Mouse (Mus musculus): ENCODE measurements around the gene Alb. TPM values are rescaled to one million over a fixed set of nuclear protein-coding genes. Genes with fewer than 3 reads are reported as not detected.
A peak's percentile ranks its signal among the peaks of the same experiment; 100 is the strongest.

Gene Alb
- polyA plus RNA-seq, 1 experiment from 2014 or later: 224 TPM

DNA sequence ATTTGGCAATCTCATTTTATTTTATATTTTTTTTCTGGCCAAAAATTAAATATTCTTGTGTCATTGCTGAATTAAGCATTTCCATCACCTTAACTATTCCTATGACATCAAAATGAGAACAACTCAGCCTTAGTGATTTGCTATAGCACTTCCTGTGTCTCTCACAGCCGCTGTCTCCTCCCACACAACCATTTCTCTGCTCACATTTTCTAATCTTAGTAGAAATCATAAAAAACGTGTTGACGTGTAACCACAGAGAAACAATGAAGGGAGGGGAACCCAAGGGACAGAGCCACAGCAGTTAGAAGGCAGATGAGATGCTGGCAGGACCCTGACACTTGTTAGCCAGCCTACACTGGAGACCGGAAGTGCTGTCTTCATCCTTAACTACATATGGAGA lies 8.0 kb upstream of the Alb start:
- H3K4me2 ChIP-seq (ENCODE audit: low read depth, low read length): no peak overlapping the region
- ATAC-seq (ENCODE audit: insufficient read depth, low FRiP score): no peak
- no peaks in the 10 kb centered on the region for H3K9me3 ChIP-seq (replicated peaks; ENCODE audit: control insufficient read depth, low read length)
- no peaks in the 10 kb centered on the region for H3K27me3 ChIP-seq (ENCODE audit: control insufficient read depth, insufficient read depth, low read length)
- H3K4me3 ChIP-seq (replicated peaks; ENCODE audit: low read length): no peak overlapping the region
- no peak overlapping the region for H3K9ac ChIP-seq (ENCODE audit: low read length)
- no peak overlapping the region for H3K27ac ChIP-seq (ENCODE audit: low read length)
- WGBS: 67% methylated on average over 4 of the region's 4 CpGs
- H3K4me1 ChIP-seq (ENCODE audit: control insufficient read depth, insufficient read depth, low read length): no peaks in the 10 kb centered on the region
- no peaks in the 10 kb centered on the region for H3K36me3 ChIP-seq (ENCODE audit: control insufficient read depth, insufficient read depth, low read length)

DNA sequence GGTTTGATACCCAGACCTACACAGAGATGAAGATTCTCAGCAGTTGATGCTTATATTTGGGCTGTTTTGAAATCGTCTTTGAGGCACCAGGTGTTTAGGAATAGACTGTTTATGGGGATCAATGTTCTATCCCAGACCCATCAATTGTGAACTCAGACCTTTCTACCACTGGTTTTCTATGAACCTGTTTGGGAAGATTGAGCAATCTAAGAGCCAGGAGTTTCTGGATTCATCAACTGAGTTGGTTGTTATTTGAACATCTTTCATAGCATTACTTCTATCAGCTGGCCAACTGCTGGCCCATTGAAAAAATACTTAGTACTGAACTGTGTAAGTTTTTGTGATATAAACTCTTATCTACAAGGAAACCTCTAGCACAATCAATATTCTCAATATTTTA lies 3.5 kb upstream of the Alb start:
- Histone ChIP-seq H3K4me3 (replicated peaks; ENCODE audit: low read length) (no peak overlapping the region), H3K27me3 (ENCODE audit: control insufficient read depth, insufficient read depth, low read length) (no peaks in the 10 kb centered on the region), H3K9me3 (replicated peaks; ENCODE audit: control insufficient read depth, low read length) (no peaks in the 10 kb centered on the region), H3K4me2 (ENCODE audit: low read depth, low read length) (no peak overlapping the region), H3K27ac (ENCODE audit: low read length) (no peak overlapping the region), H3K4me1 (ENCODE audit: control insufficient read depth, insufficient read depth, low read length) (no peaks in the 10 kb centered on the region), H3K36me3 (ENCODE audit: control insufficient read depth, insufficient read depth, low read length) (no peaks in the 10 kb centered on the region), H3K9ac (ENCODE audit: low read length) (no peak overlapping the region)
- no peak for ATAC-seq (ENCODE audit: insufficient read depth, low FRiP score)
- WGBS: 75% methylated on average over 1 of the region's 1 CpGs

DNA sequence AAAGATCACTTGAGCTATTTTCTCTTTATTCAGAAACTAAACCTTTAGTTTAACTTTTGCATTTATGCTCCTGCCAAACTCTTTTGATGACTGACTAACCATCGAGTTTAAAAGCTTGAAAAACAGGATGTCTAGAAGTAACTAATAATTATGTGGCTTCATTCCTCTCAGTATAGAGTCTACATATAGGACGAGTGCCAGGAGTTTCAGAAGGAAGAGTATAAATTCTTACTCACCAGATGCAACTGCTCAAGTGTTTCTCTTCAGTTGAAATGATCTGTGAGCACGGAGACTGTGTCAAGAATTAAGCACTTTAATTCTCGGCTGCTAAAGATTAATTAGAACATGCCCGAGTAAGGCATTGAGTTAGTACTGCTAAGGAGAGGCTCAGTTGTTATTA lies 2.0 kb upstream of the Alb start:
- H3K4me3 ChIP-seq (replicated peaks; ENCODE audit: low read length): no peak overlapping the region
- H3K9ac ChIP-seq (ENCODE audit: low read length): no peak overlapping the region
- WGBS: 37% methylated on average over 5 of the region's 5 CpGs
- peak; percentile 47; the same call in 1 of the 2 replicates for ATAC-seq (ENCODE audit: insufficient read depth, low FRiP score)
- H3K4me1 ChIP-seq (ENCODE audit: control insufficient read depth, insufficient read depth, low read length): no peaks in the 10 kb centered on the region
- H3K27me3 ChIP-seq (ENCODE audit: control insufficient read depth, insufficient read depth, low read length): no peaks in the 10 kb centered on the region
- H3K4me2 ChIP-seq (ENCODE audit: low read depth, low read length): peak overlapping the region; percentile 23; the same call in 1 of the 2 replicates
- no peaks in the 10 kb centered on the region for H3K9me3 ChIP-seq (replicated peaks; ENCODE audit: control insufficient read depth, low read length)
- H3K36me3 ChIP-seq (ENCODE audit: control insufficient read depth, insufficient read depth, low read length): no peaks in the 10 kb centered on the region
- H3K27ac ChIP-seq (ENCODE audit: low read length): no peak overlapping the region

DNA sequence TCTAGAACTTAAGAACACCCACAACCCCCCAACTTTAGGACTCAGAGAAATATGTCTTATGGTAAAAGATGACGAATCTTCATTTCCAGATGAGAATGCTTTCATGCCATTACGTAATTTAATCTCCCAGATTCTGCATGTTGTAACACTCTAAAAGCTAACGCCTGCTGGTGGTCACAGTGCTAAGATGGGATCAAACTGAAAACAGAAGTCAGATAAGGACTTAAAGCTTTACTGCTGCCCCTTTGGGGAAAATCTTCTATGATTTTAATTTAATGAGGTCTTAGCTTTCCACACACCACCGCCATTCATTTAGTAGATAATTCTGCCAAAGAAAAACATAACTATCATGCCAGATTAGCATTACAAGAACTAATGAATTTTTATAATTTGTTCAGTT lies 6.1 kb downstream of the Alb start:
- H3K27me3 ChIP-seq (ENCODE audit: control insufficient read depth, insufficient read depth, low read length): no peaks in the 10 kb centered on the region
- no peak for ATAC-seq (ENCODE audit: insufficient read depth, low FRiP score)
- peaks cover 2% of the 10 kb centered on the region; the same call in 1 of the 2 replicates for H3K4me1 ChIP-seq (ENCODE audit: control insufficient read depth, insufficient read depth, low read length)
- H3K9ac ChIP-seq (ENCODE audit: low read length): no peak overlapping the region
- H3K4me2 ChIP-seq (ENCODE audit: low read depth, low read length): no peak overlapping the region
- H3K36me3 ChIP-seq (ENCODE audit: control insufficient read depth, insufficient read depth, low read length): no peaks in the 10 kb centered on the region
- H3K27ac ChIP-seq (ENCODE audit: low read length): no peak overlapping the region
- 65% methylated on average over 4 of the region's 4 CpGs for WGBS
- no peak overlapping the region for H3K4me3 ChIP-seq (replicated peaks; ENCODE audit: low read length)
- no peaks in the 10 kb centered on the region for H3K9me3 ChIP-seq (replicated peaks; ENCODE audit: control insufficient read depth, low read length)

DNA sequence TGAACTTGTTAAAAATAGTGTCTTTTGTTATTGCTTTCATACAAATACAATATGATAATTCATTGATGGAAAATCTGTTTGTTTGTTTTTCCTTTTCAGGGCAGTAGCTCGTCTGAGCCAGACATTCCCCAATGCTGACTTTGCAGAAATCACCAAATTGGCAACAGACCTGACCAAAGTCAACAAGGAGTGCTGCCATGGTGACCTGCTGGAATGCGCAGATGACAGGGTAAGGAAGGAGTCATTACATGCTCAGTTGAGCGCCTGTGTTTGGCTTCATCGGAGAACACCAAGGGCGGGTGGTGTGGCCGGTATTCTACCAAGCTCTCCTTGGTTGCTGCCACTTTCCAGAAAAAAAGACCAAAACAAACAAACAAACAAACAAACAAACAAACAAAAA lies 6.5 kb downstream of the Alb start:
- H3K27ac ChIP-seq (ENCODE audit: low read length): no peak overlapping the region
- ATAC-seq (ENCODE audit: insufficient read depth, low FRiP score): no peak
- WGBS: 60% methylated on average over 6 of the region's 6 CpGs

DNA sequence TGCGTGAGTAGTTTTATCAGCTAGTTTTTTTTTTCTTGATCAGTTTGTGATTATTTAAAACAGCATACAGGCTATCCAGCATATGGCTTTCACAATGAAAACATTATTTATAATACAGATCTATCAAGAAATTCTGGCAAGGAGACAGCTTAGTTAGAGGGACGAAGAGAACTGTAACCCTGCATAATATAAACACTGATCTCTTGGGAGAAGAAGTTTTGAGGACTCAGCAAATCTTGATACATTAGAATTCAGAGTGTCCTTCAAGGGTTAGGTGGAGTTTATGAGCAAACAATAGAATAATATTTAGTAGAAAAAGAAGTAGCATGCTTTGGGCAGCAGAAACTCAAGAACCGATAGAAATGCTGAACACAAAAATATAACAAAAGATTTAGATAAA lies 10.1 kb downstream of the Alb start:
- WGBS: 65% methylated on average over 3 of the region's 3 CpGs
- Histone ChIP-seq H3K36me3 (ENCODE audit: control insufficient read depth, insufficient read depth, low read length) (no peaks in the 10 kb centered on the region), H3K9ac (ENCODE audit: low read length) (no peak overlapping the region), H3K27ac (ENCODE audit: low read length) (no peak overlapping the region), H3K4me1 (ENCODE audit: control insufficient read depth, insufficient read depth, low read length) (peaks cover 2% of the 10 kb centered on the region; the same call in 1 of the 2 replicates), H3K9me3 (replicated peaks; ENCODE audit: control insufficient read depth, low read length) (no peaks in the 10 kb centered on the region), H3K4me3 (replicated peaks; ENCODE audit: low read length) (no peak overlapping the region), H3K4me2 (ENCODE audit: low read depth, low read length) (no peak overlapping the region), H3K27me3 (ENCODE audit: control insufficient read depth, insufficient read depth, low read length) (no peaks in the 10 kb centered on the region)
- no peak for ATAC-seq (ENCODE audit: insufficient read depth, low FRiP score)

More for the DNA sequence above, 6.5 kb downstream of the Alb start:
- H3K36me3 ChIP-seq (ENCODE audit: control insufficient read depth, insufficient read depth, low read length): no peaks in the 10 kb centered on the region
- H3K9me3 ChIP-seq (replicated peaks; ENCODE audit: control insufficient read depth, low read length): no peaks in the 10 kb centered on the region
- H3K9ac ChIP-seq (ENCODE audit: low read length): no peak overlapping the region
- no peaks in the 10 kb centered on the region for H3K27me3 ChIP-seq (ENCODE audit: control insufficient read depth, insufficient read depth, low read length)
- no peak overlapping the region for H3K4me2 ChIP-seq (ENCODE audit: low read depth, low read length)
- H3K4me1 ChIP-seq (ENCODE audit: control insufficient read depth, insufficient read depth, low read length): peaks cover 2% of the 10 kb centered on the region; the same call in 1 of the 2 replicates
- H3K4me3 ChIP-seq (replicated peaks; ENCODE audit: low read length): no peak overlapping the region

DNA sequence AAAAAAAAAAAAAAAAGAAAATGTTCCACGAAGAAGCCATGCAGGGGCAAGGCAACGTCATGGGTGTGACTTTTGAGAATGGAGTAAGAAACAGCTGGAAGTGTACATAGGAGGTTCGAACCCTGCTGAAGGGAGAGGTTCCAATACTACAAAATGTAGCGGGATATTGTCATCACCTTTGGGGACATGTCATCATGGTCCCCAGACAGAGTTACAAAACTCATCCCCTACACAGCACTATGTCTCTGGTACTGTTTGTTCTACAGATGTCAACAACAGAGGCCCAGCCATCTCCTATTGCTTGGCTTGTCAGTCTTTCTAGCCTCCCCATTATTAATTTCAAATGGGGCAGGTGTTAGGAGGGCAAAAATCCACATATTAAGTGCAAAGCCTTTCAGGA lies 13.2 kb downstream of the Alb start:
- no peak for ATAC-seq (ENCODE audit: insufficient read depth, low FRiP score)
- H3K4me2 ChIP-seq (ENCODE audit: low read depth, low read length): no peak overlapping the region

DNA sequence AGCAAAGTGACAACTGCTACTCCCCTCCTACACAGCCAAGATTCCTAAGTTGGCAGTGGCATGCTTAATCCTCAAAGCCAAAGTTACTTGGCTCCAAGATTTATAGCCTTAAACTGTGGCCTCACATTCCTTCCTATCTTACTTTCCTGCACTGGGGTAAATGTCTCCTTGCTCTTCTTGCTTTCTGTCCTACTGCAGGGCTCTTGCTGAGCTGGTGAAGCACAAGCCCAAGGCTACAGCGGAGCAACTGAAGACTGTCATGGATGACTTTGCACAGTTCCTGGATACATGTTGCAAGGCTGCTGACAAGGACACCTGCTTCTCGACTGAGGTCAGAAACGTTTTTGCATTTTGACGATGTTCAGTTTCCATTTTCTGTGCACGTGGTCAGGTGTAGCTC lies 13.7 kb downstream of the Alb start:
- Histone ChIP-seq H3K9ac (ENCODE audit: low read length) (no peak overlapping the region), H3K36me3 (ENCODE audit: control insufficient read depth, insufficient read depth, low read length) (no peaks in the 10 kb centered on the region), H3K9me3 (replicated peaks; ENCODE audit: control insufficient read depth, low read length) (no peaks in the 10 kb centered on the region), H3K4me3 (replicated peaks; ENCODE audit: low read length) (no peak overlapping the region), H3K27ac (ENCODE audit: low read length) (no peak overlapping the region), H3K27me3 (ENCODE audit: control insufficient read depth, insufficient read depth, low read length) (no peaks in the 10 kb centered on the region), H3K4me1 (ENCODE audit: control insufficient read depth, insufficient read depth, low read length) (no peaks in the 10 kb centered on the region), H3K4me2 (ENCODE audit: low read depth, low read length) (no peak overlapping the region)
- WGBS: 81% methylated on average over 5 of the region's 5 CpGs
- ATAC-seq (ENCODE audit: insufficient read depth, low FRiP score): no peak

More for the DNA sequence above, 13.2 kb downstream of the Alb start:
- WGBS: 80% methylated on average over 4 of the region's 4 CpGs
- Histone ChIP-seq H3K36me3 (ENCODE audit: control insufficient read depth, insufficient read depth, low read length) (no peaks in the 10 kb centered on the region), H3K9ac (ENCODE audit: low read length) (no peak overlapping the region), H3K27me3 (ENCODE audit: control insufficient read depth, insufficient read depth, low read length) (no peaks in the 10 kb centered on the region), H3K9me3 (replicated peaks; ENCODE audit: control insufficient read depth, low read length) (no peaks in the 10 kb centered on the region), H3K27ac (ENCODE audit: low read length) (no peak overlapping the region), H3K4me1 (ENCODE audit: control insufficient read depth, insufficient read depth, low read length) (no peaks in the 10 kb centered on the region), H3K4me3 (replicated peaks; ENCODE audit: low read length) (no peak overlapping the region)

DNA sequence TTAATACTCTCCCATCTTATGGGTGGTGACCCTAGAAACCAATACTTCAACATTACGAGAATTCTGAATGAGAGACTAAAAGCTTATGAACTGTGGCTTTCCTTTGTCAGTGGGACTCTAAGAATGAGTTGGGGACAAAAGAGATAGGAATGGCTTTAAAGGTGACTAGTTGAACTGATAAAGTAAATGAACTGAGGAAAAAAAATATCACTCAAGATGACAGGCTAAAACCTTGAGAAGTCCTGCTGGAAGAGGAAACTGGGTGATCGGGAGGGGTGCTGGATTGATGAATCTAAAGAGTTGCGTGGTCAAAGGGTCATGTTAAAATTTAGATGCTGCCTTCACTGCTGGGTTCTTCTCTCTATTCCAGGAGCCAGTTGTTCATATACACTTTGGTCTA lies 16.0 kb downstream of the Alb start:
- Histone ChIP-seq H3K27ac (ENCODE audit: low read length) (no peak overlapping the region), H3K36me3 (ENCODE audit: control insufficient read depth, insufficient read depth, low read length) (no peaks in the 10 kb centered on the region), H3K4me1 (ENCODE audit: control insufficient read depth, insufficient read depth, low read length) (no peaks in the 10 kb centered on the region), H3K9ac (ENCODE audit: low read length) (no peak overlapping the region), H3K4me2 (ENCODE audit: low read depth, low read length) (no peak overlapping the region), H3K9me3 (replicated peaks; ENCODE audit: control insufficient read depth, low read length) (no peaks in the 10 kb centered on the region), H3K4me3 (replicated peaks; ENCODE audit: low read length) (no peak overlapping the region), H3K27me3 (ENCODE audit: control insufficient read depth, insufficient read depth, low read length) (no peaks in the 10 kb centered on the region)
- no peak for ATAC-seq (ENCODE audit: insufficient read depth, low FRiP score)
- whole genome bisulfite sequencing: 78% methylated on average over 3 of the region's 3 CpGs

Measured in stomach, embryonic 16.5 days (tissue).